Mouse (Mus musculus) hindbrain, embryonic 15.5 days (tissue): ENCODE measurements at regions not wholly inside any gene's neighbourhood (a gene's known extent, or its start where the extent isn't known, plus 50 kb on each side); places are given as distances from the start of the nearest gene placed in this dataset.

Experiments used
- ATAC-seq: fragments of 200-750 bp; cut with Nextera tagmentation; 2 replicates; pipeline ENCODE4 v1.8.0; 2017; ENCODE audit warnings: low read depth, moderate number of reproducible peaks, moderate TSS enrichment; ENCODE audit not compliant: low FRiP score
- H3K27ac ChIP-seq: fragments of 300-500 bp; sonication (generic); replicated peaks from 2 replicates; pipeline ENCODE4 v1.5.1; 2015; ENCODE audit warnings: mild to moderate bottlenecking, inconsistent platforms
- H3K27me3 ChIP-seq: fragments of 300-500 bp; sonication (generic); 2 replicates; pipeline ENCODE4 v1.6.1; 2015; ENCODE audit warnings: control low read depth, inconsistent platforms
- H3K36me3 ChIP-seq: fragments of 300-500 bp; sonication (generic); 2 replicates; pipeline ENCODE4 v1.6.1; 2015; ENCODE audit warnings: control low read depth, inconsistent platforms
- H3K4me1 ChIP-seq: fragments of 300-500 bp; sonication (generic); replicated peaks from 2 replicates; pipeline ENCODE4 v1.6.1; 2015; ENCODE audit warnings: control low read depth, inconsistent platforms
- H3K4me2 ChIP-seq: fragments of 300-500 bp; sonication (generic); 2 replicates; pipeline ENCODE4 v1.6.1; 2015; ENCODE audit warnings: moderate library complexity, mild to moderate bottlenecking, inconsistent platforms
- H3K4me3 ChIP-seq: fragments of 300-500 bp; sonication (generic); 2 replicates; pipeline ENCODE4 v1.5.1; 2015; ENCODE audit warnings: mild to moderate bottlenecking, inconsistent platforms
- H3K9ac ChIP-seq: fragments of 300-500 bp; sonication (generic); 2 replicates; pipeline ENCODE4 v1.6.1; 2015; ENCODE audit warnings: inconsistent platforms
- H3K9me3 ChIP-seq: fragments of 300-500 bp; sonication (generic); 2 replicates; pipeline ENCODE4 v1.6.1; 2016; ENCODE audit warnings: control low read depth, inconsistent platforms
- WGBS: fragments of 180-500 bp; shearing (Covaris S2); methylation state at CpG from one replicate; pipeline ENCODE4 v1.1.7; 2015; 5-methylcytosine and 5-hydroxymethylcytosine counted together

GRCm38 (mm10) chr4:153321085-153321484, 161.5 kb downstream of the Ajap1 start:
- Histone ChIP-seq H3K4me2 (peak overlapping the region; percentile 36; the same call in 1 of the 2 replicates), H3K27ac (peak overlapping the region; percentile 31)
- 57% methylated on average over 10 of the region's 10 CpGs for WGBS

GRCm38 (mm10) chr4:153320602-153321001, 162.0 kb downstream of the Ajap1 start:
- Histone ChIP-seq H3K9ac (no peak overlapping the region), H3K27ac (peak overlapping the region; percentile 31), H3K4me3 (no peak overlapping the region), H3K9me3 (no peaks in the 10 kb centered on the region), H3K36me3 (no peaks in the 10 kb centered on the region), H3K27me3 (no peaks in the 10 kb centered on the region), H3K4me2 (peak overlapping the region; percentile 36), H3K4me1 (peaks cover 17% of the 10 kb centered on the region)
- peak; percentile 46; the same call in 1 of the 2 replicates for ATAC-seq
- 56% methylated on average over 9 of the region's 9 CpGs for WGBS

More at GRCm38 (mm10) chr4:153321085-153321484, 161.5 kb downstream of the Ajap1 start:
- no peaks in the 10 kb centered on the region for H3K27me3 ChIP-seq
- ATAC-seq, result peak; percentile 77
- no peak overlapping the region for H3K9ac ChIP-seq
- peaks cover 17% of the 10 kb centered on the region for H3K4me1 ChIP-seq
- H3K9me3 ChIP-seq, result no peaks in the 10 kb centered on the region
- H3K4me3 ChIP-seq, result no peak overlapping the region
- H3K36me3 ChIP-seq, result no peaks in the 10 kb centered on the region

DNA sequence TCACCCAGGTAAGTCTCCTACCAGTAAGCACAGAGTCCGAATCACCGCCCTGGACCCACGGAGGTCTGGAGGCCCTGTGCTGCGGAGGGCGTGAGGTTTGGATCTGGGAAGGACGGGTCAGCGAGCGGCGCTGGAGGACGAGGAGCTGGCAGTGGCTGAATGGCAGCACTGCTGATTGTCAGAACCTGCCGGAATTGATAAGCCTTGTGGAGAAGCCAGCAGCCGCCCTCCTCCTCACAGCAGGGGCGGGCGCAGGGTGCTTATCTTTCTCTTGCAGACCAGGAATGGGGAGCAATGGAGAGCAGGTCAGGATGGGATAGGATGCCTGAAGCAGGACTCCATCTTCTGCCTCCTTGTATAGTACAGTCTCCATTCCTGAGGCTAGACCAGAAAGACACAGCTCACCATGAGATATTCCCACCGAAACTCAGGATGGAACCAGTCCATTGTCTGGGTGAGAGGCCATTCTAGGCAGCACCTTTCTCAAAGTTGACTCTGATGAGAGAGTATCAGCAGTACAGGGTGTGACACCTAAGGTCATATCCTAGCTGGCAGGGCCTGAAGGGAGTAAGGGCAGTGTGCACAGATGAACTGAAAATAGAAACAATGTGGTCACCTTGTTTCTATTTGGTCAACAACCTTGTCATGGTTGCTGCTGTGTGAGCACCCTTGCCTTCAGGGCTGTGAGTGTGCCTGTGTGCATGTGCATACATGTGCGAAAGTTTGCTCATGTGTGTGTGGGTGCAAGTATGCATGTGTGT, 165.5 kb downstream of the Ajap1 start:
- H3K36me3 ChIP-seq, result no peaks in the 10 kb centered on the region
- no peak overlapping the region for H3K27ac ChIP-seq
- H3K4me2 ChIP-seq, result no peak overlapping the region
- ATAC-seq, result no peak
- 87% methylated on average over 16 of the region's 16 CpGs for WGBS
- no peaks in the 10 kb centered on the region for H3K9me3 ChIP-seq
- peaks cover 13% of the 10 kb centered on the region for H3K4me1 ChIP-seq
- no peak overlapping the region for H3K9ac ChIP-seq
- H3K4me3 ChIP-seq, result no peak overlapping the region
- H3K27me3 ChIP-seq, result no peaks in the 10 kb centered on the region

GRCm38 (mm10) chr4:153316519-153316918, 166.1 kb downstream of the Ajap1 start:
- WGBS, result 75% methylated on average over 4 of the region's 4 CpGs
- Histone ChIP-seq H3K4me1 (peaks cover 12% of the 10 kb centered on the region), H3K9me3 (no peaks in the 10 kb centered on the region), H3K4me2 (no peak overlapping the region), H3K4me3 (no peak overlapping the region), H3K27ac (no peak overlapping the region), H3K9ac (no peak overlapping the region), H3K27me3 (no peaks in the 10 kb centered on the region), H3K36me3 (no peaks in the 10 kb centered on the region)
- ATAC-seq, result no peak

DNA sequence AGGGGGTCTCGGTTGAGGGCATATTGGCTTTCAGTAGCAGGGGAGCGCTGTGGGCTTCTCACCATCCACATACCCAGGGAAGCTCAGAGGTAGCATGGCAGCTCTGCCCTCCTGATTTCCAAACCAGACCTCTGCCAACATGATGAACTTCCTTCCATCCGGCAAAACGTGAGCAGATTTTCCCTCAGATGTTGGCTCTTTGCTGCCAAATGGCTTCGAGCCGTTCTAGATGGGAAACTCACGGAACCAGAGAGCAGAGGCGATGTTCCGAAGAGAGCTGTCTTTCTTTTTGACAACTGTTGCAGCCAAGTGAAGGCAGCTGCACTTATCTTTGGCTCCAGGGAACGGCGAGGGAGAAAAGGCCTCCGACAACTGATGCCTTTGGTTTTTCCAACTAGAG, 168.7 kb downstream of the Ajap1 start:
- H3K9ac ChIP-seq, result no peak overlapping the region
- 86% methylated on average over 12 of the region's 12 CpGs for WGBS
- H3K27ac ChIP-seq, result no peak overlapping the region
- no peak overlapping the region for H3K4me2 ChIP-seq
- H3K36me3 ChIP-seq, result no peaks in the 10 kb centered on the region
- no peaks in the 10 kb centered on the region for H3K4me1 ChIP-seq
- no peaks in the 10 kb centered on the region for H3K27me3 ChIP-seq
- ATAC-seq, result no peak
- no peaks in the 10 kb centered on the region for H3K9me3 ChIP-seq
- H3K4me3 ChIP-seq, result no peak overlapping the region

GRCm38 (mm10) chr4:153311574-153311973, 171.0 kb downstream of the Ajap1 start:
- no peak for ATAC-seq
- H3K9me3 ChIP-seq, result no peaks in the 10 kb centered on the region
- H3K9ac ChIP-seq, result no peak overlapping the region
- no peaks in the 10 kb centered on the region for H3K36me3 ChIP-seq
- H3K27ac ChIP-seq, result no peak overlapping the region
- no peak overlapping the region for H3K4me3 ChIP-seq
- no peak overlapping the region for H3K4me2 ChIP-seq
- 69% methylated on average over 5 of the region's 5 CpGs for WGBS
- no peaks in the 10 kb centered on the region for H3K27me3 ChIP-seq
- no peaks in the 10 kb centered on the region for H3K4me1 ChIP-seq

GRCm38 (mm10) chr4:153310641-153311040, 172.0 kb downstream of the Ajap1 start:
- no peaks in the 10 kb centered on the region for H3K9me3 ChIP-seq
- H3K9ac ChIP-seq, result no peak overlapping the region
- no peak overlapping the region for H3K4me3 ChIP-seq
- H3K27me3 ChIP-seq, result no peaks in the 10 kb centered on the region
- no peak overlapping the region for H3K4me2 ChIP-seq
- no peak overlapping the region for H3K27ac ChIP-seq
- H3K36me3 ChIP-seq, result no peaks in the 10 kb centered on the region
- no peaks in the 10 kb centered on the region for H3K4me1 ChIP-seq
- no peak for ATAC-seq
- 45% methylated on average over 2 of the region's 2 CpGs for WGBS

DNA sequence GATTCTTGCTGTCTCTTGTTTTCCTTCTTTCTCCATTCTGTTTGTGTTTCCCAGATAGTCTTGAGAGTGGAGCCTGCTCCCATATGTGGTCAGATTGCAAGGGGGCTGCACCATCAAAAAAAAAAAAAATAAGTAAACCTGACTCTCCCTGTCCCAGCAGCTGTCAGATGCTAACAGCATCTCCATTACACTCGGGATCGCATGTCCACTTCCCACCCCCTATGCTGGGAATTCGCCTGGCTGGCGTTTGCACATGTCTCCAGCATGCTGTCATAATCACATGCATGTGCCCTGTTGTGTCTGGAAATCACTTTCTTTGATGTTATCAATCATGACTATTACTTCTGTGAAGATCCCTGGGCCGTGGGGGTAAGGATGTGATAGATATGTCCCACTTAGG, 179.1 kb downstream of the Ajap1 start:
- Histone ChIP-seq H3K9ac (no peak overlapping the region), H3K9me3 (no peaks in the 10 kb centered on the region), H3K36me3 (no peaks in the 10 kb centered on the region), H3K27me3 (no peaks in the 10 kb centered on the region), H3K27ac (no peak overlapping the region), H3K4me2 (no peak overlapping the region), H3K4me1 (0 out of 2 replicates have a peak, but pooled peaks cover 3% of the 10 kb centered on the region), H3K4me3 (no peak overlapping the region)
- WGBS, result 43% methylated on average over 5 of the region's 5 CpGs
- no peak for ATAC-seq

- ATAC-seq, result no peak
- H3K4me2 ChIP-seq, result no peak overlapping the region
- WGBS, result 85% methylated on average over 4 of the region's 4 CpGs
- no peaks in the 10 kb centered on the region for H3K36me3 ChIP-seq
- no peak overlapping the region for H3K4me3 ChIP-seq
- H3K9ac ChIP-seq, result no peak overlapping the region
- H3K27ac ChIP-seq, result no peak overlapping the region
- H3K9me3 ChIP-seq, result no peaks in the 10 kb centered on the region
- 0 out of 2 replicates have a peak, but pooled peaks cover 3% of the 10 kb centered on the region for H3K4me1 ChIP-seq
- no peaks in the 10 kb centered on the region for H3K27me3 ChIP-seq
Observed at GRCm38 (mm10) chr4:153302855-153303254, 179.8 kb downstream of the Ajap1 start.

- no peak overlapping the region for H3K4me3 ChIP-seq
- no peaks in the 10 kb centered on the region for H3K27me3 ChIP-seq
- no peak overlapping the region for H3K9ac ChIP-seq
- no peaks in the 10 kb centered on the region for H3K36me3 ChIP-seq
- H3K4me2 ChIP-seq, result no peak overlapping the region
- H3K27ac ChIP-seq, result no peak overlapping the region
- H3K4me1 ChIP-seq, result peaks cover 7% of the 10 kb centered on the region
- no peaks in the 10 kb centered on the region for H3K9me3 ChIP-seq
- ATAC-seq, result no peak
- 76% methylated on average over 5 of the region's 5 CpGs for WGBS
Observed at GRCm38 (mm10) chr4:153298277-153298676, 184.3 kb downstream of the Ajap1 start.

DNA sequence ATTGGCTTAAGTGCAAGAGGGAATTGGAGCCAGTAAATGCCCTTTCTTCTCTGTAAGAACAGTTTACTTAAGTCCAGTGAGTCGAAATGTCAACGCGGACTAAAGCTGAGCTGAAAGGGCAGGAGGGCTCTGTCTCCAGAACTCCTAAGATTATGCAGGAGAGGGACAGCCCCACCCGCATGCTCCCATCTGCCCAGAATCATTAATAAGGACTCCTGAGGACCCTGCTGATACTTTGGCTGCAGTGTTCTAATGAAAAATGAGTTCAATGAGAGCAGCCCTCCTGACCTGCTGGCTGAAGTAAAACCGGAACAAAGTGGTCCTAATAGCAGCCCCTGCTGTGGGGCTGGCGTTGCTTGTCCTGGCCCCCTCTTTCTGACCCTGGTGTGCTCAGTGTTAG, 187.8 kb downstream of the Ajap1 start:
- H3K9me3 ChIP-seq, result no peaks in the 10 kb centered on the region
- no peak overlapping the region for H3K9ac ChIP-seq
- no peak overlapping the region for H3K4me3 ChIP-seq
- H3K4me1 ChIP-seq, result peaks cover 19% of the 10 kb centered on the region
- no peak overlapping the region for H3K27ac ChIP-seq
- no peaks in the 10 kb centered on the region for H3K27me3 ChIP-seq
- ATAC-seq, result no peak
- H3K4me2 ChIP-seq, result no peak overlapping the region
- WGBS, result 31% methylated on average over 6 of the region's 6 CpGs
- H3K36me3 ChIP-seq, result no peaks in the 10 kb centered on the region

DNA sequence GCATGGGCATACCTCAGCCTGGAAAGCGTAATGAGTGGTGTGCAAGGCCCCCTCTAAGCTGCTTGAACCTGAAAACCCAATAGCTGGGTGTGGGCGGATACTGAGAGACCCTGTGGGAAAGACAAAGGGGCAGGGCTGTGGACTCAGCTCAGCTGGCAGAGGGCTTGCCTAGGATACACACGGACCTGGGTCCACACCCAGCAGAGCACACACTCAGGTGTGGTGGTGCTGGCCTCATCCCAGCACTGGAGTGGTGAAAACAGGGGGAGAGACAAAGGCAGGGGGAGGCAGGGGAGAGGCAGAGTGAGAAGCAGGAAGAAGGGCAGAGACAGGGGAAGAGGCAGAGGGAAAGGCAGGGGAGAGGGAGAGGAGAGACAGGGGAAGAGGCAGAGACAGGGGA, 189.5 kb downstream of the Ajap1 start:
- no peaks in the 10 kb centered on the region for H3K9me3 ChIP-seq
- WGBS, result 49% methylated on average over 3 of the region's 3 CpGs
- ATAC-seq, result no peak
- H3K4me2 ChIP-seq, result no peak overlapping the region
- no peak overlapping the region for H3K9ac ChIP-seq
- H3K27me3 ChIP-seq, result no peaks in the 10 kb centered on the region
- peaks cover 25% of the 10 kb centered on the region for H3K4me1 ChIP-seq
- H3K36me3 ChIP-seq, result no peaks in the 10 kb centered on the region
- H3K27ac ChIP-seq, result no peak overlapping the region
- H3K4me3 ChIP-seq, result no peak overlapping the region

DNA sequence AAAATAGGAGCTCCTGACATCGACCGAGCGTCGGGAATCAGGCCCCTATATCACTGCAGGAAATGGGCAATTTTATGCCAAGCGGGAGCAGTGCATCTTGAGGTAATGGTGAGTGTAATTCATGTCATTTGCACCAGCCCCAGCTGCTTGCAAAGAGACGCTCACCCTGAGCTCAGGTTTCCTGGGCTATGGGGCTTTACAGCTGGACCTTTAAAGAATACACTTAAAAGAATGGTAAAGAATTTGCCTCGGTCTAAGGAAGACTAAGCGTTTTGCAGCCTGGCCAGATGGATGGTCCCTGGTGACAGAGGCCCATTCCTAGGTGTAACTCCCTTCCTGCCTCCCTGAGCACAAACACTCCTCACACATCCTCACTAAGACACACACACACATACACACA, 194.2 kb downstream of the Ajap1 start:
- Histone ChIP-seq H3K27ac (no peak overlapping the region), H3K36me3 (no peaks in the 10 kb centered on the region), H3K4me2 (no peak overlapping the region), H3K4me3 (no peak overlapping the region), H3K27me3 (no peaks in the 10 kb centered on the region), H3K9me3 (no peaks in the 10 kb centered on the region), H3K9ac (no peak overlapping the region), H3K4me1 (peaks cover 19% of the 10 kb centered on the region)
- WGBS, result 58% methylated on average over 8 of the region's 8 CpGs
- ATAC-seq, result no peak
